Mouse (Mus musculus) embryonic stem cell, embryonic (primary cell): Measurements from ENCODE around the gene Nim1k.

Experiments
- CTCF ChIA-PET, 4 experiments: fragments of 300-600 bp in 2 of 4; fragments of 350-600 bp in 2 of 4; sonication (Branson Sonifier 250); formaldehyde crosslinking; loops; one replicate each; lab custom pipeline; 2022; ENCODE audit warnings: inconsistent platforms in 2 of 4; lab: Charles Lee
- POLR2A ChIA-PET, 4 experiments: fragments of 300-600 bp in 2 of 4; fragments of 350-600 bp in 2 of 4; sonication (Branson Sonifier 250); formaldehyde crosslinking; loops; one replicate each; lab custom pipeline; 2022; ENCODE audit warnings: antibody characterized with exemption in 4 of 4, inconsistent platforms in 1 of 4; lab: Charles Lee

Nim1k gene

GRCm38 (mm10) chr13:119742711-119743415, 12.8 kb downstream of the Nim1k start:
- ChIA-PET POLR2A (interaction anchor here in 1 of 4 experiments (1.2 kb wide), 1 partner anchor 47 kb away, joined by 3 read pairs; no protein-coding TSS in a partner anchor), CTCF (interaction anchor here in 1 of 4 experiments (1.7 kb wide), 1 partner anchor 58 kb away, joined by 4 read pairs; no protein-coding TSS in a partner anchor)

DNA sequence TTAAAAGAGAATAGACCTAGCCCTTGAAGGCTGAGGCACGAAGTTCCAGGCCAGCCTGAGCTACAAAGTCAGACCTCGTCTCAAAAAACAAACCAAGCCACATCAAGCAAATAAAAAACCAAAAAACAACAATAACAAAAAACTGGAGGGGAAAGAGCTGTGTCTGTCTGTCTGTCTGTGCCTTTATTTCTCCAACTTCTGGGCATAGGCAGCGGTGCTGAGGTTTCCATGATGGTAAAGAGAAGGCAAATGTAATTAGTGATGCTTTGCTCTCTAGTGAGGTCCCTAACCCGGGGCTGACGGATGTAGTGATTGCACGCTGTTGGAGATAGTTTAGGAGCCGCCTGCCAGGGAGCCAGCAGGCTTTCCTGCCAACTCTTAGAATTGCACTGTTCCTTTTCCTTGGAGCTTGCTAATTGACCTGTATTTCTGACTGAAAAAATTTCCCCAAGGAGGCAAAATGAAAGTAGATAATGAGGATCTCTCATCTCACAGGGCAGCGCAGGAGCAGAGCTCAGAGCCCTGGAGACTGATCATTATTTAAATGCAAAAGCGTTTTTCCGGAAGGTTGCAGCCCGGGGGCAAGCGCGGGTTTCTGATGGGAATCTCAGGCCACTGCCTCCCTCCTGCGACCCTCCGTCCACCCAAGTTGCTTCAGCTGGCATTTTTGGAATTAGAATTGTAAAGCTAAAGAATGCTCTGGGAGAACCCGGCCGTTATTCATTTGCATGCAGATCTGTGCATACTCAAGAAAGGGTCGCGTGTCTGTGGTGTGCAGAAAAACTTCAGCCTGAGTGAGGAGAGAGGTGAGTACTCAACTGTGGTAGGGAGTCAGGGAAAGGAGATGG, 14.1 kb downstream of the Nim1k start:
- ChIA-PET POLR2A (interaction anchor here in 3 of 4 experiments (0.6 to 1.5 kb wide), 7 partner anchors 15 to 144 kb away, joined by 3 to 8 read pairs (median 3); partner anchors contain the start of genes Hmgcs1 (in 1 of the 3), Nim1k (in 1 of the 3) and Zfp131 (in 1 of the 3)), CTCF (interaction anchor here in 3 of 4 experiments (0.6 to 0.7 kb wide), 3 partner anchors 13 to 60 kb away, joined by 3 read pairs; no protein-coding TSS in a partner anchor)

DNA sequence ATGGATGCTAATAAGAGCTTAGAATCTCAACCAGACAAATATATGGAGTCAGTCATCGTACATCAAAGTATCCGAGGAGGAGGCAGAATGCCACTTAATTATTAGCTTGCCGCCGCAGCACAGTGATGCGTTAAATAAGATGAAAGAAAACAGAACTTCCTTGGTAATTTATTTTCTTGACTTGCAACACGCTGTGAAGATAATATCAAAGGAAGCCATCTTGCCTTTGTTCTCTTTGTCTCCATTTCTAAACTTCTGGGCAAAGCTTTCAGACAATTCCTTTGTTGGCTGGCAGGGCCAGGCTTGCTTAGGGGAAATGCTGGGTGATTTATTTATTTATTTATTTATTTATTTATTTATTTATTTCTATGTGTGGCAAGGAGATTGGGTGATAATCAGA, 24.2 kb downstream of the Nim1k start:
- ChIA-PET CTCF (no interaction called here), POLR2A (interaction anchor here in 1 of 4 experiments (0.8 to 2.3 kb wide), 2 partner anchors 9 to 41 kb away, joined by 4 to 8 read pairs; partner anchors contain the start of gene Hmgcs1)

DNA sequence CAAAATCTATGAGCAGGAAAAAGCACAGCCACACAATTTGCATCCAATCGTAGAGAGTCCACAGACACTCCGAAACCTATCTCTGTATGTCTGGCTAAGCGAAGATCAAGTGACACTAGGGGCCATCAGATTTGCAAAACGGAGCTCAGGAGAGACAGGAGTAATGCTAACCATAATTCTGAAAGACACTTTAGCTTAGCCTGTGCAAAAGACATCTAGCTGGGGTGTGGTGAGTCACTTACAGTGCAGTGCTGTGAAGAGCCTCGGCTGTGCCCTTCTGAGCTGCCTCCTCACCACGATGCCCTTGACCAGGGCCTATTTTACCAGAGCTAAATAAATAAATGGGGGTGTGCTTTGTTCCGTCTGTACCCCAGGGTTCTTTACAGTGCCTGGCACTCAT, 26.3 kb downstream of the Nim1k start:
- POLR2A ChIA-PET, result interaction anchor here in 1 of 4 experiments (1.6 to 2.3 kb wide), 2 partner anchors 11 to 18 kb away, joined by 5 to 8 read pairs; no protein-coding TSS in a partner anchor
- CTCF ChIA-PET, result no interaction called here

DNA sequence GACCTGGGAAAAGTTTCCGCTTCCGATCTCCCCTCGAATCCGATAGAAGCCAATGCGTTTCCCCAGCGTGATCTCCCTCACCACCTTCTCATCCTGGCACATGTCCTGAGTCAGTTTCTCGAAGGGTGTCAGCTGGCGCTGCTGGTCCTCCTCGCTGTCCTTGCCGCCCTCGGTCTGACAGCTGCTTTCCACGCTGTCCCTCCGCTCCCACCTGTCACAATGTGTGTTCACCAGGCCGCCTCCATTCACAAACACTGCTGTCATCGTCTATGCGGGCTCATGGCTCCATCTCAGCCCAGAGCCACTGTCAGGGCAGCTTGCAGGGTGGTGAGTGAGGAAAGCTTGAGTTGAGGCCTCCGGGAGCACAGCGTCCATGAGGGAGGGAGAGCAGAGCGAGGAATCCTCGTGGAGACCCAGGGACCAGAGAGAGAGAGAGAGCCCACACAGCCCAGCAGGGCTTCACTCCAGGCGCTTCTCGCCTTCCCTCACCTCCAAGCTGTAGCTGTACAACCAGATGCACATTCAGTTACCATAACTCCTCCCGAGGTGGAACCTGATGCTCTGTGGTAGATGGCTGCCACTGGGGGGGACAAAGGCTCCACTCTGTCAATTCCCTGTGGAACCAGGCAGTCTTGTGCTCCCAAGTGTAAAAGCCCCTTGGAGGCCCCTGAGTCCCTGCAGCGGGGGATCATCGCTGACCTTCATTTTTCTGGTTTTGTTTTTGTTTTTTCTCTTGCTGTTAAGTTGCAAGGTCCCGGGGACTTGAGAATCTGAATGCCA, 27.9 kb downstream of the Nim1k start:
- ChIA-PET CTCF (interaction anchor here in 1 of 4 experiments (0.7 kb wide), 2 partner anchors 14 to 73 kb away, joined by 3 read pairs; no protein-coding TSS in a partner anchor), POLR2A (interaction anchor here in 2 of 4 experiments (1.2 to 1.6 kb wide), 4 partner anchors 16 to 38 kb away, joined by 3 to 5 read pairs (median 4); partner anchors contain the start of genes Hmgcs1 (in 1 of the 2) and Nim1k (in 1 of the 2))

GRCm38 (mm10) chr13:119724541-119724940, 31.1 kb downstream of the Nim1k start:
- ChIA-PET CTCF (interaction anchor here in 1 of 4 experiments (1.6 kb wide), 1 partner anchor 79 kb away, joined by 5 read pairs; no protein-coding TSS in a partner anchor), POLR2A (interaction anchor here in 2 of 4 experiments (1.2 to 2.1 kb wide), 4 partner anchors 24 to 34 kb away, joined by 3 to 6 read pairs (median 4); partner anchors contain the start of gene Hmgcs1 (in 2 of the 2))

DNA sequence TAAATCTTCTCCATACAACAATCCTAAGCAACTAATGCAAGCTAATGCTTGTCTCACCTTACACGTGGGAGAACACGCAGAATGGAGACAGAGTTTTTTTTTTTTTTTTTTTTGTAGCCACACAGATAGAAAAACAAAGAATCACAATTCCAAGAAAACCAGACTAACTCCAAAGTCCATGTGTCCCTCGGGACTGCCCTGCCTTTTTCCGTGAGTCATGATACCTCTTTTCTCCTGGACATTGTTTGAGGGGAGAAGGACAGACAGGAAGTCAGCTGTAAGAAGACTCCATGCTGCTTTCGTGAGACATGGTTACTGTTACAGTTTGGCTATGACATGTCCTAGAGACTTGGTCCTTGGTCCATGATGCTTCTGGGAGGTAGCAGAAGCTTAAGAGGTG, 32.3 kb downstream of the Nim1k start:
- POLR2A ChIA-PET, result interaction anchor here in 1 of 4 experiments (0.6 to 2.1 kb wide), 3 partner anchors 20 to 95 kb away, joined by 3 to 6 read pairs (median 4); partner anchors contain the start of gene Hmgcs1
- CTCF ChIA-PET, result interaction anchor here in 1 of 4 experiments (1.4 kb wide), 1 partner anchor 78 kb away, joined by 3 read pairs; no protein-coding TSS in a partner anchor

DNA sequence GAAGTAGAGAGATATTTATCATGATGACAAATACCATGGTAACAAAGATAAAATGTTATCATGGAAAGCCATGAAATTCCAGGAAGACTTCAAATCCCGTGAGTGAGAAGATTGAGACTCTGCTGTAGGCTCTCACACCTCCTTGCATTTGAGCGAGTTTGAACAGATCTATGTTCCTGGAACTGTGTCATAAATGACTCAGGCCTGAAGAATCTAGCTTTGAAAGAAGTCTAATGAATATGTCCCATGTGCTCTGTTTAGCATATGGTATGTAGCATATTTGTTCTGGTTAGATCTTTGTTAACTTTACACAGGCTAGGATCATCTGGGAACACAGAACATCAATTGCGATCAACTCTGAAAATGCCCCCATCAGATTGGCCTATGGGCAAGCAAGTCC, 33.2 kb downstream of the Nim1k start:
- CTCF ChIA-PET, result interaction anchor here in 1 of 4 experiments (1.4 kb wide), 1 partner anchor 79 kb away, joined by 3 read pairs; no protein-coding TSS in a partner anchor
- POLR2A ChIA-PET, result interaction anchor here in 1 of 4 experiments (0.5 to 1.2 kb wide), 2 partner anchors 23 to 47 kb away, joined by 4 to 6 read pairs; no protein-coding TSS in a partner anchor

GRCm38 (mm10) chr13:119716105-119716504, 39.6 kb downstream of the Nim1k start:
- CTCF ChIA-PET, result no interaction called here
- POLR2A ChIA-PET, result no interaction called here

GRCm38 (mm10) chr13:119713821-119714220, 41.9 kb downstream of the Nim1k start:
- ChIA-PET CTCF (no interaction called here), POLR2A (interaction anchor here in 1 of 4 experiments (1.2 to 1.8 kb wide), 2 partner anchors 11 to 16 kb away, joined by 5 read pairs; no protein-coding TSS in a partner anchor)

DNA sequence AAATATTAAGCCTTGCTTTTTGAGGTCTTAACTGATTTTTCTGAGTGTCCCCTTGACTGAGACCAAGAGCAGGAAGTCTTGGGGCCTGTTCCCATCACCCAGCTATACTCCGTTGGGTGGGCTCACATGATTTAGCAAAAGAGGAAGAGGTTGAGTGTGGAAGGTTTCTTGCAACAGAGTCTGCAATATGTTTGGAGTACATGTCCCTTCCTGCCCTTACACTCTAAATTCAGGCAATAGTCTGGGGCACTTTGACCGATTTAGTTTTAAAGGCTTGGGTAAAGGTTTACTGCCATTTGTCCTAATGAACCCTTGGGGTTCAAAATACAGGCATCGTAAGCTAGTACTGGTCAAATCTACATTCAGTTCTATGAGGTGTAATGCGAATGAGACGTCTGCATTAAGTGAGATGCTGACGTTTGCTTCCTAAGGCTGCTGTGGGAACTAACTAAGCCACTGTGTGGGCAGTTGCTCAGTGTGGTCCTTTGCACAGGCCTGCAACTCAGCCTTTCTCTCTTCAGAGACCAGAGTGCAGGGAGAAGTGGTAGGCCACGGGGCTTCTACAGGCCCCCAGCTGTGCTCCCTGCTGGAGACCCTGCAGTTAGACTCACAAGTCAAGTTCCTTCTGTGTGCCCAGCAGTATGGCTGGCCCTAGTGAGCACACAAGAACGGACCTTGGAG, 42.4 kb downstream of the Nim1k start:
- ChIA-PET POLR2A (interaction anchor here in 2 of 4 experiments (1.2 to 1.8 kb wide), 3 partner anchors 10 to 17 kb away, joined by 3 to 5 read pairs (median 5); no protein-coding TSS in a partner anchor), CTCF (no interaction called here)

- ChIA-PET CTCF (no interaction called here), POLR2A (interaction anchor here in 1 of 4 experiments (1.2 kb wide), 1 partner anchor 16 kb away, joined by 3 read pairs; no protein-coding TSS in a partner anchor)
Measured at GRCm38 (mm10) chr13:119712463-119712862, 43.2 kb downstream of the Nim1k start.

GRCm38 (mm10) chr13:119710268-119710610, 45.4 kb downstream of the Nim1k start:
- ChIA-PET POLR2A (interaction anchor here in 3 of 4 experiments (0.9 to 1.4 kb wide), 7 partner anchors 8 to 71 kb away, joined by 3 to 6 read pairs (median 3); partner anchors contain the start of gene Hmgcs1 (in 2 of the 3)), CTCF (no interaction called here)

GRCm38 (mm10) chr13:119709388-119710267, 46.1 kb downstream of the Nim1k start:
- POLR2A ChIA-PET, result interaction anchor here in 3 of 4 experiments (0.9 to 1.4 kb wide), 6 partner anchors 9 to 70 kb away, joined by 3 read pairs; partner anchors contain the start of gene Hmgcs1 (in 1 of the 3)
- CTCF ChIA-PET, result no interaction called here

- CTCF ChIA-PET, result no interaction called here
- POLR2A ChIA-PET, result interaction anchor here in 2 of 4 experiments (0.6 to 0.9 kb wide), 4 partner anchors 13 to 1735 kb away, joined by 3 read pairs; no protein-coding TSS in a partner anchor
Measured at GRCm38 (mm10) chr13:119708941-119709340, 46.7 kb downstream of the Nim1k start.

DNA sequence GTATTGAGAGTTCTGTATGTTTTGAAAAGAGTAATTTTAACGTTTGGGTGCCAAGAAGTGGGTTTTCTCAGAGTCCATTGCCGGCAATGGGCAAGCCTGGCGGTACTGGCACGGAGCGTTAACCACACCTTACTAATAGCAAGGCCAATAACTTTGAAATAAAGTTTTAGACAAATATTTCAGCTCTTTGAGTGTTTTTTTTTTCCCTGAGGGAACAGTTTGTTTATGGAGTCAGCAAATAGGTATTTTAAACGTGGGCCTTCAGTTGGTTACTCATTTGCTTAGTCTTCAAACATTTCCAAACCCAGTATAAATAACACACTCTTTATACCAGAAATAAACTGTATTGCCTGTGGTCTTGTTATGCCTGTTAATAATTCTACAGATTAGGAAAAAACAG, 47.8 kb downstream of the Nim1k start:
- POLR2A ChIA-PET, result interaction anchor here in 2 of 4 experiments (0.7 to 1.1 kb wide), 3 partner anchors 11 to 76 kb away, joined by 3 to 4 read pairs (median 4); no protein-coding TSS in a partner anchor

More for the DNA sequence above, 47.8 kb downstream of the Nim1k start:
- CTCF ChIA-PET, result no interaction called here
